Mouse (Mus musculus) E14TG2a.4 (cell line): ENCODE measurements around the gene Tc2n.

Experiments
- CTCF ChIP-seq: conservative IDR thresholded peaks from 2 replicates; pipeline ENCODE4 v1.5.1; 2014; ENCODE audit warnings: low read length
- NANOG ChIP-seq: IDR thresholded peaks from 2 replicates; pipeline ENCODE4 v1.6.1; 2014; ENCODE audit warnings: borderline replicate concordance, low read length, mixed read lengths
- POU5F1 ChIP-seq: IDR thresholded peaks from 2 replicates; pipeline ENCODE4 v1.6.1; 2014; ENCODE audit warnings: low read length, borderline replicate concordance

GRCm38 (mm10) chr12:101740045-101740444 lies 21.7 kb upstream of the Tc2n start:
- no peak for TF ChIP-seq CTCF
- no peak for TF ChIP-seq NANOG
- TF ChIP-seq POU5F1: no peak
